Mouse (Mus musculus) G1E (cell line): Measurements from ENCODE around the gene Csdc2.
A peak's percentile ranks its signal among the peaks of the same experiment; 100 is the strongest.

ENCODE experiments used
- CTCF ChIP-seq: IDR thresholded peaks from 2 replicates; pipeline ENCODE4 v1.5.1; 2012; ENCODE audit warnings: low read depth, low read length, inconsistent platforms, mixed read lengths
- GATA1 ChIP-seq: IDR thresholded peaks from 2 replicates; pipeline ENCODE4 v1.6.1; 2012; ENCODE audit warnings: borderline replicate concordance, low read length, inconsistent platforms, mixed read lengths
- GATA2 ChIP-seq: IDR thresholded peaks from 2 replicates; pipeline ENCODE4 v1.6.1; 2012; ENCODE audit warnings: low read depth, low read length, inconsistent platforms, borderline replicate concordance
- TAL1 ChIP-seq: conservative IDR thresholded peaks from 2 replicates; pipeline ENCODE4 v1.6.1; 2012; ENCODE audit warnings: low read depth, low read length, inconsistent platforms, mixed read lengths

DNA sequence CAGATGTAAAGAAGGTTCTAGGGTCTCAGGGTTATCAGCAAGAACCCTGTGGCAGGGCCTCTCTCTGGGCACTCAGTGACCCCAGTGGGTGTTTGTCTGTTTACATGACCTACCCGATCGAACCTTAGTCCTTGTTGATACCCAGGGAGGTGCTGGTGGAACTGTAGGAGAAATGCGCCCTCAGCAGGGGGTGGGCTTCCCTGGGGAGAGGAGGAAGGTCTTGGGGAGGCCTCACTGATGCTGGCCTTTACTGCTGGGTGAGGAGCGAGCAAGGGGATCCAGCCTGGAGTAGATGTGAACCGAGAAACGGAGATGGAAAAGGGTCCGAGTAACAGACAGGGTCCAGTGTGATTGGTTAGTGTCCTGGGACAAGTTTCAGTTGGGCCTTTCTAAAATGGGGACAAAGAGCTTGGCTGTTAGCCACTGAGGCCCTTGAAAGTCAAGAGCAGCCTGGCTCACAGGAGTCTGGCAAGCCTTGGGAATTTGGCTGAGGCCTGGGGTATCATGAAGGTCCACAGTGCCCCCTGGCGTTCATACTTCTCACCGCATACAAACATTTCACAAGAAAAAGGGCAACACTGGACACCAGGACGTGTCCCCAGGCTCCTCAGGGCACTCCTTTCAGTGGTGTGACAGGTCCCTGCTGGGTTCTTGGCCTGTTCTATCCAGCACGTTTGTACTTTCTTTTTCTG, 53.0 kb downstream of the Csdc2 start:
- TF ChIP-seq CTCF (peak; percentile 78), GATA2 (no peak), TAL1 (no peak), GATA1 (no peak)
